Mouse (Mus musculus) forebrain, embryonic 13.5 days (tissue): Measurements from ENCODE around the gene Rimklb. TPM values are rescaled to one million over a fixed set of nuclear protein-coding genes. Genes with fewer than 3 reads are reported as not detected.
"Not testable (repeated sequence)": the region's sequence is repeated elsewhere in the genome, so short reads cannot be mapped to it uniquely, and the experiment has no call there.

Source experiments
- ATAC-seq: fragments of 200-750 bp; cut with Nextera tagmentation; 2 replicates; pipeline ENCODE4 v1.8.0; 2017
- H3K27ac ChIP-seq: fragments of 300-500 bp; sonication (generic); 2 replicates; pipeline ENCODE4 v1.5.1; 2015; ENCODE audit warnings: inconsistent platforms, mild to moderate bottlenecking, moderate library complexity
- H3K27me3 ChIP-seq: fragments of 300-500 bp; sonication (generic); 2 replicates; pipeline ENCODE4 v1.6.1; 2015; ENCODE audit warnings: mild to moderate bottlenecking, inconsistent platforms
- H3K36me3 ChIP-seq: fragments of 300-500 bp; sonication (generic); 2 replicates; pipeline ENCODE4 v1.6.1; 2015; ENCODE audit warnings: mild to moderate bottlenecking, inconsistent platforms; ENCODE audit not compliant: poor library complexity, severe bottlenecking
- H3K4me1 ChIP-seq: fragments of 300-500 bp; sonication (generic); 2 replicates; pipeline ENCODE4 v1.6.1; 2015; ENCODE audit warnings: inconsistent platforms
- H3K4me2 ChIP-seq: fragments of 300-500 bp; sonication (generic); 2 replicates; pipeline ENCODE4 v1.6.1; 2015; ENCODE audit warnings: inconsistent platforms, mild to moderate bottlenecking, moderate library complexity
- H3K4me3 ChIP-seq: fragments of 300-500 bp; sonication (generic); 2 replicates; pipeline ENCODE4 v1.5.1; 2015; ENCODE audit warnings: mild to moderate bottlenecking, inconsistent platforms
- H3K9ac ChIP-seq: fragments of 300-500 bp; sonication (generic); 2 replicates; pipeline ENCODE4 v1.6.1; 2015; ENCODE audit warnings: mild to moderate bottlenecking, inconsistent platforms
- H3K9me3 ChIP-seq: fragments of 300-500 bp; sonication (generic); replicated peaks from 2 replicates; pipeline ENCODE4 v1.6.1; 2016; ENCODE audit warnings: inconsistent platforms
- WGBS: fragments of 180-500 bp; shearing (Covaris S2); methylation state at CpG from one replicate; pipeline ENCODE4 v1.1.7; 2015; 5-methylcytosine and 5-hydroxymethylcytosine counted together
- polyA plus RNA-seq: library from polyadenylated mRNA; unstranded; fragments of >200 nt; fragmentation: Nextera tagmentation; extraction: Ambion mirVana; gene quantifications from 2 replicates; pipeline ENCODE4 v1.2.1, GENCODE M21; 2015

Rimklb gene
- 81.1 and 81.7 TPM in 2 replicates for polyA plus RNA-seq

DNA sequence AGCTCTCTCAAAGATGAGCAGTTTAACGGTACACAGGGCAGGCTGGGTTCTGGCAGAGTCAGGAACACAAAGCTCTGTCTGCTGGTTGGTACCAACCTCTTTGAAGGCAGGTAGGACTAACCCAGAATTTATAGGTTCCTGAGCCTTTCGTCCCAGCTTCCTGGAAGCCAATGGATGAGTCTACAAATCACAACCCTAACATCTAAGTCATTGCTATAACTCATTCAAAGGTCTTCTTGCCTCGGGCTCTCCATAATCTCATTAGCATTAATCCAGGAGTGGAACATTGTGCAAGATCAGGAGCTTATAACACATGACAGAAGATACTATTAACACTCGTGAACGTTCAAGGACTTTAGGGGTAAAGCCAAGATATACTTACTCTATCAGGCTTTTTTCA, at the start of gene Rimklb:
TSS of gene Rimklb (minus strand) at position 101 of the 400 bp plus-strand sequence.
- H3K27me3 ChIP-seq: no peaks in the 10 kb centered on the region
- no peaks in the 10 kb centered on the region for H3K36me3 ChIP-seq
- no peak within 1 kb of the TSS for H3K4me2 ChIP-seq
- H3K9ac ChIP-seq: no peak within 1 kb of the TSS
- H3K27ac ChIP-seq: no peak within 1 kb of the TSS
- WGBS: 71% methylated on average over 5 of the region's 5 CpGs
- ATAC-seq: no peak
- H3K4me1 ChIP-seq: peaks cover 32% of the 10 kb centered on the region
- no peaks in the 10 kb centered on the region for H3K9me3 ChIP-seq
- no peak within 1 kb of the TSS for H3K4me3 ChIP-seq

DNA sequence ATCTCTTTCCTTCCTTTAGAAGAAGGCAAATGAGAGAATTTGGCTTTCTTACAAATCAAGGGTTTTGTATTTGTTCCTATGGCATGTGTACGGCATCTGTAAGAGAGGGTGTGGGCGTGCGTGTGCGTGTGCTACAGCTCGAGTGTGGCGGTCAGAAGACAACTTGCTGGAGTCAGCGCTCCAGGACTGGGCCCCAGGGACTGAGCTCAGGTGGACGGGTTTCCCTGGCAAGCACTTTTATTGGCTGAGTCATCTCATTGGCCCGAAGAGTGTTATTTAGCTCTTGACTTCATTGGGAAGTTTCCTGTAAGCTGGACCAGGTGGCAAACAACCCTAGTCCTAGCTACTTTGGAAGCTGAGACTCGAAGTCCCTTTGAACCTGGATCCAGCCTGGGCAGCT, 47.4 kb upstream of the Rimklb start:
- no peaks in the 10 kb centered on the region for H3K9me3 ChIP-seq
- H3K9ac ChIP-seq: no peak overlapping the region
- no peak for ATAC-seq
- H3K27me3 ChIP-seq: no peaks in the 10 kb centered on the region
- H3K4me3 ChIP-seq: no peak overlapping the region
- no peak overlapping the region for H3K27ac ChIP-seq
- H3K4me2 ChIP-seq: no peak overlapping the region
- H3K36me3 ChIP-seq: no peaks in the 10 kb centered on the region
- H3K4me1 ChIP-seq: no peaks in the 10 kb centered on the region
- WGBS: 85% methylated on average over 10 of the region's 10 CpGs

DNA sequence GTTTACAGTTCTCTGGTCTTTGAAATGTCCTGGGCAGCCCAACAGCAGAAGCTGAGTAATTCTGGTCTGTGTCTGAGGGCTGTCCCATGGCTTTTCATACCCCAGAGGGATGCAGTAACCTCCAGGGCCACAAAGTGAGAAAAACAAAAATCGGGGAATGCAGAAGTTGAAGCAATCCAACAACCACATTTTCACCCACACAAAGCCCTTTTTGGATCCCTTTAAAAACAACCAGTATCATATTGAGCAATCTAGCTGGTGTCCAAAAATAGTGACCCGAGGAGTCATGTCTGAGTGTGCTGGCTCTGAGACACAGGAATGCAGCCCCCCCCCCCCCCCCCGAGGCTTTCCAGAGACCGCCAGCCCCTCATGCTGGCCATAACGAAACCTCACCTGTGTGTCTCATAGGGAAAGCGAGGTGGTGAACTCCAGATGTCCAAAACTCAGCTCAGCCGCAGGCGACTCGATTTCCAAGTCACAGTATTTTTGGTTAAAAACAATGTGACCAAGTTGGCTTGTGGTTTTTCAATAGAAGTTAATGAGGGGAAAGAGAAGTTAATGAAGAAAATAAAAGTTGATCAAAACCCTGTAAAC, 46.8 kb upstream of the Rimklb start:
- no peak for ATAC-seq
- H3K27ac ChIP-seq: no peak overlapping the region
- H3K36me3 ChIP-seq: no peaks in the 10 kb centered on the region
- H3K4me2 ChIP-seq: no peak overlapping the region
- no peak overlapping the region for H3K4me3 ChIP-seq
- WGBS: 87% methylated on average over 9 of the region's 9 CpGs
- no peaks in the 10 kb centered on the region for H3K4me1 ChIP-seq
- no peak overlapping the region for H3K9ac ChIP-seq
- H3K9me3 ChIP-seq: no peaks in the 10 kb centered on the region
- no peaks in the 10 kb centered on the region for H3K27me3 ChIP-seq

DNA sequence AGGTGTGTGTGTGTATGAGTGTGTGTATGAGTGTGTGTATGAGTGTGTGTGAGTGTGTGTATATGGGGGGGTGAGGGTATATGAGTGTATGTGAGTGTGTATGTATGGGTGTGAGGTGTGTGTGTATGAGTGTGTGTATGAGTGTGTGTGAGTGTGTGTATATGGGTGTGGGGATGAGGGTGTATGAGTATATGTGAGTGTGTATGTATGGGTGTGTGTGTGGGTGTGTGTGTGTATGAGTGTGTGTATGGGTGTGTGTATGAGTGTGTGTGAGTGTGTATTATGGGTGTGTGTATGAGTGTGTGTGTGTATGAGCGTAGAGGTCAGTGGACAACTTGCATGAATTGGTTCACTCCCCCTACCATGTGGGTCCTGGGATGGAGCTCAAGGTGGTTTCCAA, 46.1 kb upstream of the Rimklb start:
- no peaks in the 10 kb centered on the region for H3K4me1 ChIP-seq
- no peak overlapping the region for H3K27ac ChIP-seq
- H3K27me3 ChIP-seq: no peaks in the 10 kb centered on the region
- no peaks in the 10 kb centered on the region for H3K36me3 ChIP-seq
- H3K9ac ChIP-seq: no peak overlapping the region
- H3K4me2 ChIP-seq: no peak overlapping the region
- ATAC-seq: no peak
- 94% methylated on average over 1 of the region's 1 CpGs for WGBS
- H3K9me3 ChIP-seq: no peaks in the 10 kb centered on the region
- no peak overlapping the region for H3K4me3 ChIP-seq

DNA sequence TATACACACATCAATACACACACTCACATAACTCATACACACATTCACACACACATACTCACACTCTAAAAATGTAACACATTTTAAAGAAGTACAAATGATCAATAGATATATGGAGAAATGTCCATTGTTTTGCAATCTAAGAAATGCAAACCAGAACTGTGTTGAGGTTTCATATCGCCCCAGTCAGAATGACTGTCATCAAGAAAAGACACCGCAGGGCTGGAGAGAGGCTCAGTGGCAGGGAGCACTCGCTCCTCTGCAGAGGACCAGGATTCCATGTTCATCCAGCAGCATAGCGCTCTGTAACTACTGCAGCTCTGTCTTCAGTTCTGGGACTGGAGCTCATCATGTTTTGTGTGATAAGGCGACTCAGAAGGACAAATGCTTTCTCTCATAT, 45.0 kb upstream of the Rimklb start:
- 86% methylated on average over 5 of the region's 5 CpGs for WGBS
- no peaks in the 10 kb centered on the region for H3K4me1 ChIP-seq
- no peaks in the 10 kb centered on the region for H3K9me3 ChIP-seq
- H3K4me2 ChIP-seq: no peak overlapping the region
- no peaks in the 10 kb centered on the region for H3K36me3 ChIP-seq
- no peak overlapping the region for H3K9ac ChIP-seq
- no peak overlapping the region for H3K4me3 ChIP-seq
- ATAC-seq: no peak
- H3K27me3 ChIP-seq: no peaks in the 10 kb centered on the region
- H3K27ac ChIP-seq: no peak overlapping the region

DNA sequence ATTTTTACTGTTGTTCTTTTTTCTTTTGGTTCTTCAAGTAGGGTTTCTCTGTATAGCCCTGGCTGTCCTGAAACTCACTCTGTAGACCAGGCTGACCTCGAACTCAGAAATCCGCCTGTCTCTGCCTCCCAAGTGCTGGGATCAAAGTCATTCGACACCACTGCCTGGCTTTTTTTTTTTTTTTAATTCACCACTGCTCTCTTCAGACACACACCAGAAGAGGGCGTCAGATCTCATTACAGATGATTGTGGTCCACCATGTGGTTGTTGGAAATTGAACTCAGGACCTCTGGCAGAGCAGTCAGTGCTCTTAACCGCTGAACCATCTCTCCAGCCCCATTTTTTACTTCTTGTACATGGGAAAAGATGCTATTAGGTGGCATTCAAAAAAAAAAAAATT, 43.9 kb upstream of the Rimklb start:
- H3K4me3 ChIP-seq, H3K9me3 ChIP-seq, H3K27me3 ChIP-seq, H3K4me1 ChIP-seq, H3K36me3 ChIP-seq, ATAC-seq, H3K9ac ChIP-seq, H3K27ac ChIP-seq, H3K4me2 ChIP-seq: not testable (repeated sequence)
- 79% methylated on average over 5 of the region's 5 CpGs for WGBS

DNA sequence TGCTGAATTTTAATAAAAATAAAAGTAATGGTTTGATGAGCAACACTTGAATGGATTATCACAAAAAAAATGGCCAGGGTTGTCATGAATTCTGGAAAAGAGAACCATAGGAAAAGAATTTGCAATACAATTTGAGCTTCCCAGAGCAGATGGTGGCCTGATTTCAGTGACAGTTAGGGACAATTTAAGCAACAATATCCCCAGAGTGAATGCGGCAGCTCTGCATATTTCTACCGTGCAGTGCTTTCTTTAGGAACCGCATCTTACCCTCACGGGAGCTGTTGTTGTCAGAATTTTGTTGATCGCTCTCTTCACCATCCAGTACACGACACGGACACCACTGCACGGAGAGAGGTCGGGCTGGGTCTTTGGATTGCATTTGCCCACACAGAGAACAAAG, 41.0 kb upstream of the Rimklb start:
- ATAC-seq: no peak
- no peak overlapping the region for H3K4me3 ChIP-seq
- 83% methylated on average over 9 of the region's 9 CpGs for WGBS

DNA sequence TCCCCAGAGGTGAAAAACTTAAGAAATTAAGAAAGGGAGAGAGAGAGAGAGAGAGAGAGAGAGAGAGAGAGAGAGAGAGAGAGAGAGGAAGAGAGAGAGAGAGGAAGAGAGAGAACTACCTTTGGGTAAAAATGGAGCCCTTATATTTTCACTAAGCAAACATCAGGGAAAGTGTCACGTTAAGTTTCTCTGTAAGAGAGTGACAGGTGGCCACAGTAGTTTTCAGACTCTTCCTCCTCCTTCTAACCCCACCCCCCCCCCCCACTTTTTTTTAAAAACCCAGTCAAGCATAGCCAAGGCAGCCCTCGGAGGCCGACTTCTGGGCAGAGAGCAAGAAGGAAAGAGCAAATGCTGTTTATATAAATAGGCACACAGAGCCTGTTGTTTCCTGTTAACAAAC, 35.5 kb upstream of the Rimklb start:
- 30% methylated on average over 3 of the region's 3 CpGs for WGBS
- Histone ChIP-seq H3K4me3 (no peak overlapping the region), H3K27me3 (no peaks in the 10 kb centered on the region), H3K36me3 (no peaks in the 10 kb centered on the region), H3K4me1 (peaks cover 7% of the 10 kb centered on the region), H3K4me2 (no peak overlapping the region), H3K27ac (no peak overlapping the region), H3K9ac (no peak overlapping the region), H3K9me3 (no peaks in the 10 kb centered on the region; the same call in 1 of the 2 replicates)
- no peak for ATAC-seq

More for the DNA sequence above, 41.0 kb upstream of the Rimklb start:
- Histone ChIP-seq H3K36me3 (no peaks in the 10 kb centered on the region), H3K4me1 (no peaks in the 10 kb centered on the region), H3K27me3 (no peaks in the 10 kb centered on the region), H3K9ac (no peak overlapping the region), H3K4me2 (no peak overlapping the region), H3K27ac (no peak overlapping the region), H3K9me3 (no peaks in the 10 kb centered on the region; the same call in 1 of the 2 replicates)

DNA sequence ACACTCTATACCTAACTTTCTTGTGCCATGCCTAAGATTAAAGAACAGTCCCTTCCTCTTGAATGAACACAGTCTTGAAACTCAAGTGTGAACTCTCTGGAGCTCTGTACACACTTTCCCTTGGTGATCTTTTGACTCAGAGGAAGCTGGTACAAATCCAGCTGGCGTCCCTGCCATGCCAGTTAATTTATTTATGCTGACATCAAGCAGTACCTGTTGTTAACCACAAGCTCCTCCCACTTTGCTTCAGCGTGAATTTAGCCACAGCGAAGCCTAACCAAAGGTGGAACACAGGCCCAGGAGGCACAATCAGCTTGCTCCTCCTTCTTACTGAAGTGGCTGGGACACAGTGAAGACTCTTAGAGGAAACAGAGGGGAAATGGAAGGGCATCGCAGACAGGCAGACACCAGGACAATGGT, 34.3 kb upstream of the Rimklb start:
- ATAC-seq: peak; percentile 74
- 0 out of 2 replicates have a peak overlapping the region, but pooled peaks have one; percentile 6 for H3K27ac ChIP-seq
- no peaks in the 10 kb centered on the region for H3K27me3 ChIP-seq
- peak overlapping the region; percentile 18; the same call in 1 of the 2 replicates for H3K4me3 ChIP-seq
- peak overlapping the region; percentile 45 for H3K4me2 ChIP-seq
- H3K36me3 ChIP-seq: no peaks in the 10 kb centered on the region
- no peaks in the 10 kb centered on the region for H3K9me3 ChIP-seq
- H3K9ac ChIP-seq: no peak overlapping the region
- peaks cover 7% of the 10 kb centered on the region for H3K4me1 ChIP-seq
- 5% methylated on average over 4 of the region's 4 CpGs for WGBS

DNA sequence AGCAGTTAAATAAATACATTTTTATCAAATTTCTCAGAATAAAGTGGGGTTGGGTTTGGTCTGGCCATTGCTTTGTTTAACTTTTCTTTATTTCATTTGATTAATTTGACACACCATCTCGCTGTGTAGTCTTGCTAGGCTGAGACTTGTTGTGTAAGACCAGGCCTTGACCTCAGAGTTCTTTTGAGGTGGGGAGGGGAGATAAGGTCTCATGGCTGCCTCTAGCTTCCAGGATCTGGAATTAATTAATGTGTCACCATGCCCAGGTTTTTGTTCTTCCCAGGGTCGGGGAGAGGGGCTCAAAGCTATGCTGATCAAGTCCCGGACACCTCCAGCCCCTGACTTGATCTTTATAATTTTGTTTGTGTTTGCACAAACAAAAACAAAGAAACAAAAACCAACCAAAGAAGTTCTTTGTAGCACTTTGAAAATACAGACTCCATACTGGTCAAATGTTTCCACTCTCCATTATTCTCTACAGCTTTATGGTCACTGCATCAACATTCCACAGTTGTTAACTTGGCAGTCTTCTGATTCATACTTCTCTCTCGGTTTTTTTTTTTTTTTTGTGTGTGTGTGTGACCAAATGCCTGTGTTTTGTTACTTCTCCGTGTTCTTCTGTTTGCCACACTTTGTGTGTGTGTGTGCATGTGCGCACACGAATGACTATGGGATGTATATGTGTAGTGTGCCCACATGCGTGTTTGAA, 33.1 kb upstream of the Rimklb start:
- no peak for ATAC-seq
- H3K4me1 ChIP-seq: peaks cover 7% of the 10 kb centered on the region
- H3K27me3 ChIP-seq: no peaks in the 10 kb centered on the region
- H3K4me2 ChIP-seq: no peak overlapping the region
- H3K9me3 ChIP-seq: no peaks in the 10 kb centered on the region
- H3K9ac ChIP-seq: no peak overlapping the region
- 82% methylated on average over 8 of the region's 8 CpGs for WGBS
- no peak overlapping the region for H3K4me3 ChIP-seq
- no peaks in the 10 kb centered on the region for H3K36me3 ChIP-seq
- no peak overlapping the region for H3K27ac ChIP-seq

DNA sequence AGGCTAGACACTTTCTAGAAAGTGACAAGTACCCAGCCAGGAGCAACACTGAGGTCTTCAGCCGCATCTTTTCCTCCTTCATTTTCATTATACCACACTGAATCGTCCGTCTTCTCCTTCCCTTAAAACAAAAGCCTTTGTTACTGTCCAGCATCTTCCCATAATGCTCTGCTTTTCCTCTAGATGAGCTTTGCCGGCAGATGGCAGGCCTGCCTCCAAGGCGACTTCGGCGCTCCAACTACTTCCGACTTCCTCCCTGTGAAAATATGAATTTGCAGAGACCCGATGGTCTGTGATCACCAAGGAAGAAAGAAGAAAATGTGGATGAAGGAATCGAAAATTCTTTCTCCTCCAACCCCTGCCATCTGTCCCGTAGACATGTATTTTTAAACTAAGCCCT, 29.6 kb upstream of the Rimklb start:
- Histone ChIP-seq H3K4me1 (peaks cover 4% of the 10 kb centered on the region), H3K27me3 (no peaks in the 10 kb centered on the region), H3K4me2 (no peak overlapping the region), H3K9ac (no peak overlapping the region), H3K4me3 (no peak overlapping the region), H3K27ac (no peak overlapping the region), H3K9me3 (no peaks in the 10 kb centered on the region), H3K36me3 (no peaks in the 10 kb centered on the region)
- WGBS: 73% methylated on average over 11 of the region's 11 CpGs
- ATAC-seq: no peak

DNA sequence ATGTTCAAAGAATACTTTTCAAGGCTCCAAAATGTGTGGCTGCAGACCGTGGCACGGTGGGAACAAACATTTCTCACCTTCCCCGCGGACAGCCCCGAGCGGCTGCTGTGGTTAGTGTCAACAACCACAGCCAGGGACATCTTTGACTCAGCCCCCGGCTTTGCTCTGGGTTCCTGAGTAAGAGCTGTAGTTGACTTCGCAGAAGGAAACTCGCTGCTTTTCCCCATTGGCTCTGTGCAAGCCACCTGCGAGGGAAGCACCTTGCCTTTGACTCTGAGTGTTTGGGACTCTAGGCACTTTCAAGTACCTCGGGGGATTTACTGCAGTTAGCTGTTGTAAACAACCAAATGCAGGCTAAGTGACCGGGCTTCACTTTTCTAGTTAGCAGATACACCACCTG, 29.0 kb upstream of the Rimklb start:
- Histone ChIP-seq H3K27ac (no peak overlapping the region), H3K9ac (no peak overlapping the region), H3K4me3 (no peak overlapping the region), H3K4me2 (no peak overlapping the region), H3K36me3 (no peaks in the 10 kb centered on the region), H3K4me1 (no peaks in the 10 kb centered on the region), H3K9me3 (no peaks in the 10 kb centered on the region), H3K27me3 (no peaks in the 10 kb centered on the region)
- no peak for ATAC-seq
- WGBS: 75% methylated on average over 12 of the region's 12 CpGs

DNA sequence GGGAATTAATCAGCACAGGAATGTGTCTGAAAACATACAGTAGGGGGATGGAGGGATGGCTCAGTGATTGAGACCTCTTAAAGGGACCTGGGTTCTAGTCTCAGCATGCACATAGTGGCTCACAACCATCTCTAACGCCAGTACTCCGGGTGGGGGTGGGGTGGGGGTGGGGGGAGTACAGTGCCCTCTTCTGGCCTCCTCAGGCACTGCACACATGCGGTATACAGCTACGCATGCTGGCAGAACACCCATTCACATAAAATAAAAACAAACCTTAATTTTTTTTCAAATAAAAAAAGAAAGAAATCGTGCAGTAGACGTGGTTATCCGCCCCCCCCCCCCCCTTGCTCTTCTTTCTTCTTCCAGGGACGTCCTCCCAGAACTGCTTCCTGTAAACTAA, 24.7 kb upstream of the Rimklb start:
- no peaks in the 10 kb centered on the region for H3K36me3 ChIP-seq
- no peak overlapping the region for H3K4me2 ChIP-seq
- no peaks in the 10 kb centered on the region for H3K27me3 ChIP-seq
- WGBS: 89% methylated on average over 8 of the region's 8 CpGs
- no peaks in the 10 kb centered on the region for H3K4me1 ChIP-seq
- H3K27ac ChIP-seq: no peak overlapping the region
- H3K4me3 ChIP-seq: no peak overlapping the region
- no peaks in the 10 kb centered on the region for H3K9me3 ChIP-seq
- no peak for ATAC-seq
- no peak overlapping the region for H3K9ac ChIP-seq
